In genomic region chr1:193373906-193374413, GRCm38 (mm10) we compare ENCODE assay signal across 17 mouse cellular contexts. TPM values are rescaled to one million over a fixed set of nuclear protein-coding genes. Genes with fewer than 3 reads are reported as not detected.
"Had no signal": no experiment of that assay in that cellular context is flagged by ENCODE, and none has a peak within 500 bp of the region (broad histone marks: within the 10 kb centered on the region; RNA-seq: fewer than 3 reads in every experiment).

No protein-coding gene starts in this region.

- H3K9ac ChIP-seq: neural tube, embryonic 13.5 days; neural tube, embryonic 15.5 days; stomach, embryonic 15.5 days had no signal

- H3K27ac ChIP-seq: neural tube, embryonic 13.5 days; neural tube, embryonic 15.5 days; stomach, embryonic 15.5 days; stomach, postnatal 0 days had no signal

- DNase-seq: retina, postnatal 1 day; right cerebral cortex, adult 18-20 months; right cerebral cortex, postnatal 14 days; right cerebral cortex, postnatal 25 days; right cerebral cortex, postnatal 4 days; spleen, adult 18-20 months; thymus, adult 18-20 months; thymus, adult 2 months; thymus, postnatal 14 days; thymus, postnatal 25 days; thymus, postnatal 36 days; thymus, postnatal 4 days had no signal

- H3K9me3 ChIP-seq: neural tube, embryonic 13.5 days; neural tube, embryonic 15.5 days; stomach, embryonic 15.5 days had no signal

- H3K36me3 ChIP-seq: neural tube, embryonic 13.5 days; neural tube, embryonic 15.5 days; stomach, embryonic 15.5 days had no signal

- H3K4me2 ChIP-seq: neural tube, embryonic 13.5 days; neural tube, embryonic 15.5 days; stomach, embryonic 15.5 days had no signal

- H3K4me3 ChIP-seq: neural tube, embryonic 13.5 days; neural tube, embryonic 15.5 days; stomach, embryonic 15.5 days had no signal

- H3K27me3 ChIP-seq: neural tube, embryonic 13.5 days; neural tube, embryonic 15.5 days; stomach, embryonic 15.5 days had no signal

RNA-seq across cellular contexts. Expression of gene Camk1g, which starts 3.9 kb away (rescaled TPM):
- total RNA-seq: neutrophil, adult 5-6 weeks had no signal
